Mouse (Mus musculus): ENCODE results near the gene H2afb3.
"Not testable (repeated sequence)": the region's sequence is repeated elsewhere in the genome, so short reads cannot be mapped to it uniquely, and the experiment has no call there.

H2afb3 gene

DNA sequence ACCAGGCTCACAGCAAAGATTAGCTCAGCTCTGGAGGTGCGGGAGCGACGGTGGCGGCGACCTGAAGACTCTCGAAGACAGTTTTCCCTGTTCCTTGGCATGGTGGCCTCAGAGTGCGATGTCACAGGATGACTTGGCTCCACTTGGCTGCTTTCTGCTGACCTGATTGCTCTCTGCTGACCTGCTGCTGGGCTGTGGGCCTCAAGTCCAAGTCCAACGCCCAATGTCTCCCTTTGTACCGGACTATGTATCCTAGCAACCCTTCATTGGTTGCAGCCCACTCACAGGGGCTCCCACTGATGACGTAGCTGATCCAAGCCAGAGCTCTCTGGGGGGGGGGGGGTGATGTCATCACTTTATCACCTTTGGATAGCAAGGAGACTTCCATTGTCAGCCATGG lies at the start of gene H2afb3:
TSS of gene H2afb3 (minus strand) at position 101 of the 400 bp plus-strand sequence.
- DNase-seq (ENCODE audit: low spot score in 2 of 2): not testable (repeated sequence)

DNA sequence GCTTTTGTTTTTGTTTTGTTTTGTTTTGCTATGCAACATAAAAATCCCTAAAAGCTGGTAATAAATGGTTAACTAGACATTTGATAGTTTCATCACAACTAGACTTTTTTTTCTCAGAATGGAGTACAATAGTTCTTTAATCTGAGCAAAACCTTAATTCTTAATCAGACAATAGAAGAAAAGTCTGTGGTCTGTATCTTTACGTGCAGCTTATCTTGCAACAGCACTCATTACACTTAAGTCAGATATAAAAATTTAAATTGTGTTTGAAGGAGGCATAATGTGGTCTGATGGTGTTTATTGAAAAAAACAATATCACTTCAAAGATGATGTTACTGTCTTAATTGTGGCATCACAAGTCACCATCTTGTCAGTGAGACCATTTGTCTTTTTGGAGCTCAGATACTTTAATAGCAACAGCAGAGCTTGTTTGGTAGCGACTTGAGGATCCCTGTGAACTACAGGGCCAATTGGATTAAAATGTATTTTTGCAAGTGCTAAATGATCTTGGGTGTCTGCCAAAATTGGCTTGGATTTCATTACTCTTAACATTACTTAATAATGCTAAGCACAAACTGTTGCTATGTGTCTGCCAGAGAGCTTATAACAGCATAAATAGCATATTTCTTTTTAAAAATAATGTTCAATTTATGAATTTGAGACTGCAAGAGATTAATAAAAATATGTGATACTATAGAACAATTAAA lies 11.3 kb downstream of the H2afb3 start:
- no peak for DNase-seq (ENCODE audit: low spot score in 2 of 2)

DNA sequence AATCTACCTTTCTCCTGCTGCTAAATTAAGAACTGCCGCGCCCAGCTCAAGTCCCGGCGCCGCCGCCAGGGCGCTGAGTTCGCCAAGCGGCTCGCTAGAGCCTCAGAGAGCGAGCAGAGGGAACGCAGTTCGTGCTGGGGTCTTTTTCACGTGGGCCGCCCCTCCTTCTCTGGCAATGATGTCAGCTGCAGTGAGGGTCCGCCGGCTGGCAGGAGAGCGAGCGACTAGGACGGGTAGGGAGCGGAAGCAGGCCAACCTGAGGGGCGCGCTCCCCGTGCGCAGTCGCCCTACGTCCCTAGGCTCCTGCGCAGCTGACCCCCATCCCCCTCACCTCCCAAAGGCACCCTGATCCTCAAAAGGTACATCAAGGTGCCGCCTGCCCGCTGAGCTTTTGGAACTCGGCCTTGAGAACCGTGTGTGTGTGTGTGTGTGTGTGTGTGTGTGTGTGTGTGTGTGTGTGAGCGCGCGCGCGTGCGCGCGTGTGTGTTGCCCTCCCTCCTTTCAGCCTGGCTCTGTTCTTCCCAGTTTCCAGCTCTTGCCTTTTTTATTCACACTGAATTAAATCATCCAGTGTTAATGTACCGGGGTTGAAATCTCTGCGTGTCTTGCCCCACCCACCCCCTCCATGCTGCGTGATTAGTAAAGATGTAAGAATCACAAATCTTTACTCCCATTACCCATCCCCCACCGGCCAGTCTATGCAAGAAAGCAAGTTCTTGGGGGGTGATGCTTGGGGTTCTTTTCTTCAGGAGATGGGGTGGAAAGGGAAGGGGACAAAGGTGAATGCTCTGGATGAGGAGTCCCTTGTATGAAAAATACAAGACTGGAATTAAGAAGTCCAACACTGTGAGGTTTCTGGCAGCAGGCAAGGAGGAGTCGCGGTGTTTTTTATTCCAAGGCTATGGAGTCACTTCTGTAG lies 19.8 kb downstream of the H2afb3 start:
- peak; percentile 34 to 44 for DNase-seq (ENCODE audit: low spot score in 2 of 2)

DNA sequence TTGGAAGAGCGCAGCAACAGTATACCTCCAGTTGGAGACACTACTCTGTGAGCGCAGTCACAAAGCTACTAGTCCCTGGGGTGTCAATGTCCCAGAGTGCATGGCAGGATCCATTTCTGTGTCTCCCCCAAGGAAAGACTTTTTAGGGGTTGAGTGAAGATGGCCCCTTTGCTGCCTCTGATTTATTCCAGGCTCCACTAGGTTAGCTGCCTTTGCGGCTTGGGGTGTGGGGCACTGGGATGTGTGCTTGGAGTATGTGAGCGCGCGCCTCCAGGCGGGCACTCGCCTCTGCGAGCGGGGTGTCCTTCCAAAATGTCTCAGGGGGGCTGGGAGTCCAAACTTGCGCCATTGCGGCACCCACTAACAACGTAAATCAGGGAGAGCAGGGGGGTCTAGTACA lies 21.2 kb downstream of the H2afb3 start:
- DNase-seq (ENCODE audit: low spot score in 2 of 2): peak; percentile 33 to 37

DNA sequence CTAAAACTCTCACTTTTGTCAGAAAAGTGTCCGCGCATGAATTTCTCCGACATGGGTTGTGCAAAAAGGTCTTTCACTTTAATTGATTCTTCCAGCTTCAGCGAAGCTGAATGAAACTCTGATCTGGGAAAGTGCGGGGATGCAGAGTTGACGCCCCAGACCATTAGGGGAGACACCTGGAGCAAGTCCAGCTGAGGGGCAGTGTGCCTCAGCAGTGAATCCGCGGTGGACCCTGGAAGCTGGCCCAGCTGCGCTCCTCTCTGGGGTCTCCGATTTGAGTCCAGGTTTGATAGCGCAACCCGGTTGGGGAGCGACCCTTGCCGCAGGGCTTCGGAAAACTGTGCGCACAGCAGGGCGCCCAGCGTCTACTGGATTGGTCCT lies 22.0 kb downstream of the H2afb3 start:
- DNase-seq (ENCODE audit: low spot score in 2 of 2): peak in 1 of 2 experiments; percentile 1

DNA sequence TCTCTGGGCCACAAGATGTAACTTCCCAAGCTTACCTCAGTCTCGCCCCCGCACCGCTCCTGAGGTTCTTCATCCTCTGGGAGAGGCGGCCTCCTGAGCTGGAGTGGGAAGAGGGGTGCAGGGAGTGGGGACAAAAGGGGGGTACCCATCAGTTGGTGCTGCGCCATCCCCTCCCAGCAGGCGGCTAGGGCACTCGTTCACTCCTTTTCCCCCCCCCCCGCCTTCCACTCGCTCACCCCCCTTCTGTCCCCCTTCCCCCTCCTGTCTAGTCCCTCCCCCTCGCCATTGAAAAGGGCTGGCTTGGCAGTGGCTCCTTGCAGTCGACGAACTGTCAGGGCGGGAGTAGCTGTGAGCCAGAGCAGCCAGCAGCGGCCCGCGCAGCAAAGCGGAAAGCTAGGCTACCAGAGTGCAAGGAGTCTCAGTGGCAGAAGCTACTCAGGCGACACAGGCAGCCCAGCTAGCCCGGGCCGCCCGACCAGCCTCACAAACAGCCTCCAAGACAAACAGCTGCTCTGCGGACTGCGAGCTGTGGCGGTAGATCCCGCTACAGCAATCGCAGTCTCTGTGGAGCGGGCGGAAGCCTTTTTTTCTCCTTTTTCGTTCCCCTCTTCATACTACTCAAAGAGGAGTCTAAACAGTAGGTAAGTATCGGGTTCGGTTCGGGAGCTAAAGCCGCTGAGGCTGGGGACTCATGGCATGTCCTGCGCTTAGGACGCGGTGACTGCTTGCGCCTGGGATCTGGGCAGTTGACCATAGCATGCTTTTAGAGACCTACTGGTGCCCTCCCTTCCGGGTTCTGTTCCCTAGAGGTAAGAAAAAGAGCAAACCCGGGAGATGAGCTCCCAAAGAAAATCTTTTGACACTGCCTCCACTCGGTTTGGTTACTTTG lies 22.6 kb downstream of the H2afb3 start, which contains the start of gene Pcdh11x:
TSS of gene Pcdh11x (plus strand) at position 249 of the 889 bp plus-strand sequence.
- DNase-seq (ENCODE audit: low spot score in 2 of 2): peak; percentile 52 to 59

DNA sequence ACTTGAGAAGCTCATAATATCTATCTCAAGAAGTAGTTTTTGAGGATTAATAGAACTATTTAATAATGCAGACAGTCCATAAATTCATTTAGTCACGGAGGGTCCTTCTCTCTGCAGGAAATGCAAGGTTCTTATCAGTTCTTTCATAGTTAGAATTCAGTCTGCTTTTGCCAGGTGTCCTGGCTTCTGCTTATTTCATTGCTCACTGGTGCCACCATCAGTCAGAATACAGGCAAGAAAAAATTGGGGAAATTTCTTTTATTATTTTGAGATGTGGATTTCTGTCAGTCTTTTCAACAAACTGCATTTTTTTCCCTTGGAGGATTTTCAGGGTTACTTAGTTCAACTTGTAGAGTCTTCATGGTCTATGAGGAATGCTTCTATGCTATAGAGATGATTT lies 25.4 kb downstream of the H2afb3 start:
- DNase-seq (ENCODE audit: low spot score in 2 of 2): no peak

DNA sequence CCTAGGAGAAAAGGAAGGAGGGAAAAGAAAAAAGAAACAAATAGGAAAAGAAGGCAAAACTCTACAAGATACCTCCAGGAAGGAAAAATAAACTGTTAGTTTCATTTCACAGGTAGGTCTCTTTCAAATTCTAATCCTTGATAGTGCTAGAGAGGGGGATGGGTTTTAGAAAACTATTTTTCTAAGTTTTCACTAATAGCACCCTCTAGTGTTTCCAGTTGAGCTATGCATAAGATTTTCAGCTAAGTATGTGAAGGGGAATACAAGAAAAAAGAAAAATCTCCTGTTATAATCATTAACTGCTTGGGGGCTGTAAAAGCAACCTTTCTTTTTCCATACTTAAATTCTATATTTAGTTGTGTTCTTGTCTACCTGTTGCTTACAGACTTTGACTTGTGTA lies 27.4 kb downstream of the H2afb3 start:
- no peak for DNase-seq (ENCODE audit: low spot score in 2 of 2)
